Mouse (Mus musculus): Measurements from ENCODE around the gene Cdk5r1.

Gene Cdk5r1

GRCm38 (mm10) chr11:80481409-80482050, 4.7 kb downstream of the Cdk5r1 start:
- no peak for DNase-seq (ENCODE audit: low spot score in 2 of 2)

DNA sequence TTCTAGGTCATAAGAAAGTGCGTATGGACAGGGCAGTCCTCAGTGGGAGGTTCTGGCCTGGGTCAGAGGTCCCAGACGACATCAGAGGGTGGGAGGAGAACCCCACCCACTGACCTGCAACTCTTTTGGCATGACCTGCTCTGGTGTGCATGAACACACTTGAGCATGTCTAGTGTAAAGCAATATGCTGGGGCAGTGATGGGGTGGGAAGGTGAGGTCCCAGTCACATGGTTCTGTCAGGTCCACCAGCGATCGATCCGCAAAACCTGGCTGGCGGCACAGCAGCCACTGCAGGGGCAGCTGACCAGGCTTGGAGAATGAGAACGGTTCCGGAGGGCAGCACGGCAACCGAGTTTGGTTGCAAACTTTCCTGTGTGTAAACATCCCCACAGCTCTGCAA, 5.5 kb downstream of the Cdk5r1 start:
- DNase-seq (ENCODE audit: low spot score in 2 of 2), result no peak

GRCm38 (mm10) chr11:80482921-80483320, 6.1 kb downstream of the Cdk5r1 start:
- no peak for DNase-seq (ENCODE audit: low spot score in 2 of 2)

GRCm38 (mm10) chr11:80483536-80484067, 6.8 kb downstream of the Cdk5r1 start:
- no peak for DNase-seq (ENCODE audit: low spot score in 2 of 2)

DNA sequence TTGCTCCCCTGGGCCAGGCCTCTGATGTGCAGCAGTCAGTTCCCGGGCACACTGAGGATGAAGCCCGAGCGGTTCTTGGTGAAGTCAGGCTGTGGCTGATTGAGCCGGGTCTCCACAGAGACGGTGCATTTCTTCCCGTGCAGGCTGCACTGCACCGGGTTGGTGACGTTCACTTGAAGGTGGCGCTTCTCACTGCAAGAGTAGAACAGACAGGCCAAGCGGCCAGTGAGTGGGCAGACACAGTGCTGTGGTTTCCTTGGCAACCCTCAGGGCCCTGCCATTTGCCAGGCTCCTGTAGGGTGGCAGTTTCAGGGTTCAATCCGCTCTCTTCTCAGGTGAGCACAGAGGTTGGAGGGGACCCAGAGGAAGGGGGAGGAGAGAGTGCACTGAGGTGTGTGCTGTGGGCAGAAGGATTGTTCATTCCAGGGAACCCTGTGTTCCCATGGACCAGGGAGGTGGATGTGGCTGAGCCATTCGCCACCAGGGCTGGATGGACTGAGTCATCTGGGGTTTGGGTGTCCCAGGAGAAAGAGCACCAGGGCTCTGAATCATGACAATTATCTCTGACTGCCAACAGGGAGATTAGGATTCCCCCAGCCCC, 7.5 kb downstream of the Cdk5r1 start:
- DNase-seq (ENCODE audit: low spot score in 2 of 2), result no peak

DNA sequence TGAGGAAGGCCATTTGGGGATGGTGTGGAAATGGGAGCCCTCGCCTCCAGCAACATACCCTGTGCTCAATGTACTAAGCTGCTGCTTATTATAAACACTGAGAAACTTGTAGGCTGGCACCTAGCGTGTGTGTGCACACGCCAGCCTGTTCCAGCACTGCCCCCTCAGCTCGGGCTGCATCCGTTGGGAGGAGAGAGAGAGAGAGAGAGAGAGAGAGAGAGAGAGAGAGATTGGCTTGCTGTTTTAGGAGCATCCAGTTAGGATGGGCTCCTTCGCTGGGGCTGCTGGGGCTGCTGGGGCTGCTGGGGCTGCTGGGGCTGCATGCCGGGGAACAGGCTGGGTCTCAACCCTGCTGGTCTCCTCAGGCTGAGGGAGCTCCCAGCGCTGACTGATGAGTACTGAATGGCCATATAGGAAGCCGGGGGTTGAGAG, 8.3 kb downstream of the Cdk5r1 start:
- DNase-seq (ENCODE audit: low spot score in 2 of 2), result no peak

- DNase-seq (ENCODE audit: low spot score in 2 of 2), result no peak
Observed at GRCm38 (mm10) chr11:80485622-80486206, 8.9 kb downstream of the Cdk5r1 start.

DNA sequence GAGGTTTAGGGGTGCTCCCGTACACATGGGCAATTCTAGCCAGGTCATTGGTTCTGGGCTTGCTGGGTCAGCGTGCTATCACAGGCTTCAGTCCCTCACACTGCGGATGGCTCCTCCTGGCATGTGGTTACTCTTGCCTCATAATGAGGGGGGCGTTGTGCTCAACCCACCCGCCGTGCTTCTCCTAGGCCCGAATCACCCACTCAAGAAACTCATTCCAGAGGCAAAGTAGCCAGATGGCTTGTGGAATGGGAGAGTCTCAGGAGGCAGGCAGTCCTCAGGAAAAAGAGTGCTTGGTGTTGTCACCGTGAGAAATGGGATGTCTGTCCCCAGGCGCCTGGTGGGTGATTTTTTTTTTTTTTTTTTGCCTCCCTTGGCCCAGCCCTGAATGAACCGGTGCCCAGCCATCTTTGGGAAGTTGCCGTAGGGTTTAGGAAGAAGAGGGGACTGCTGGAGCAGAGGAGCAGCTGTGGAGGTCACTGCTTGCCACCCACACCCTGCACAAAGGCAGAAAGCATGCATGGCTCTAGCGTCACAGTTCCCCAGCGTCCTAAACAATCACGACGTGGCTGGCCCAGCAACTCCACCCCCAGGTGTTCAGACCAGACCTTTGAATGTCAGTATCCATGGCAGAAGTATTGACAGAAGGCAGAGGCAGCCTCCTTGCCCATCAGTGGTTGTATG, 11.2 kb downstream of the Cdk5r1 start:
- DNase-seq (ENCODE audit: low spot score in 2 of 2), result no peak

DNA sequence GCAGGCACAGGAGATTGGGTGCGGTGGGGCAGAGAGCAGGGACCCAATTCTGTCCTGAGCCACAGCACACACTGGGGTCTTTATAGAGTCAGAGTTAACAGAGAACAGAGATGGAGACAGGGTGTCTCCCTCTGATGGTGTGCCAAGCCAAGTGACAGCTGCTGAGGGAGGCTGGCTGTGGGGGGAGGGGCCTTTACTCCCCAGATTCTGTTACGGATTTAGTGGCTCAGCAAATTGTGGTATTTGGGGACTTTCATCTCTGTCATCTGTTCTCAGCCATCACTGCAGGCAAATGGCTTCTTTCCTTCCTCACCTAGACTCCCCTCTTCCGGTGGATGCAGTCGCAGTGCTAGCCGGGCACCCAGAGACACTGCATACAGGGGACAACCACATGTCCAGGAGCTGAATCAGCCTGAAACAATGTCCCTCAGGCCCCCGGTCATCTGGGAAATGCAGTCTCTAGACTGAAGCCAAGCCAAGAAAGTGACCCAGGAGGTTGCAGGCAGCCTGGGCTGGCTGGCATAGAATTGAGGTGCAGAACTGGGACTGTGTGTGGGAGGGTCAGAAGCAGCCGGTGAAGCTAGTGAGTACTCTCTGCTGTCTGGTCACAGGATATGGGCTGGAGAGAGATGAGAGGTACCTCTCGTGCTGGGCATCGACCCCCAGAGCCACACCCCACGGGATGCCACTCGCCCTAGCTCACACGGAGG, 12.5 kb downstream of the Cdk5r1 start:
- no peak for DNase-seq (ENCODE audit: low spot score in 2 of 2)

DNA sequence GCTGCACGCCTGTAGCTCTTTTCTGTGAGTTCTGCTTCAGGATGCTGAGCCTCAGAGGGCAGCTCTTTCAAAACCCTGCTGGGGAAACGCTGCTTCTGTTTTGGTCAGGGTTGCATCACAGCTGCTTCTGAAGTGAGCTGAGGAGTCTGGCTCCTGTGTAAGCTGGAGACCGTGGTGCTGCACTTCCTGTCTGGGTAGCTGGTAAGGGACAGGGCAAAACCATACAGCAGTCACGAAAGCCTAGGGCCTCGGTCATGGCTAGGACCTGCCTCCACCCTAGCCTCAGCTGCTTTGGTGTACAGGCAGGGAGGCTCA, 13.0 kb downstream of the Cdk5r1 start:
- no peak for DNase-seq (ENCODE audit: low spot score in 2 of 2)

DNA sequence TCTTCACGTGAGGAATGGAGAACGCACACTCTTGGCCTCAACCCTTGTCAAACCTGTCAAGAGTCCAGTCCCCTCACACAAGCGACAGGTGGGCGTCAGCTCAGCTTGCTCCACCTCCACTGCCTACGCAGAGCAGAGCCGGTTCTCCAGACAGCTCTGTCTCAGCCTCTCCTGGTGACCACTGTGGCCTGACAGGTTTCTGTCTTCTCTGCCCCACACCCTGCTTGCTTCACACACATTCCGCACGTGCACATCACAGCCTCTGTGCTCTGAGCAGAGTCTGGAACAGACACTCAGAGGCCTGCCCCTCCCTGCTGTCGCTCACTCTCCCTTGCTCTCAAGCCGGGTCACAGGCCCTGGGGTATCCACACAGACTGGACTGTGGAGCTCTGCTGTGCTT, 14.0 kb downstream of the Cdk5r1 start:
- no peak for DNase-seq (ENCODE audit: low spot score in 2 of 2)

DNA sequence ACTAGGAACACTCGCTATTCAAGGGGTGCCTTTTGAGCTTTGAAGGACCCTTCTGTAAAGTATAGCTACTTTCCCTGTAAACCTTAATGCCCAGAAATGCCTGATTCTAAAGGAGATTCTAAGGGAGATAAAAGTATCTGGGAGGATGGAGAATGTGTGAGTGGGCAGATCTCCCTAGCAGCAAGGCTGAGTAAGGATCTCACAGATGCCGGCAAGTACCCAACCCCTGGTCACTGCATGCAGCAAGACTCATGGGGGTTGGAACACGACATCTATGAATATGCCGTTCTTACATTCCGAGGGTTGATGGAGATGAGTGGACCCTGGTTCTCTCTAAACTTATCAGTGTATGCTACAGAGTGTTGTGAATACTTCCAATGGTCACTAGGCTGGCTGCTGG, 16.4 kb downstream of the Cdk5r1 start:
- no peak for DNase-seq (ENCODE audit: low spot score in 2 of 2)

DNA sequence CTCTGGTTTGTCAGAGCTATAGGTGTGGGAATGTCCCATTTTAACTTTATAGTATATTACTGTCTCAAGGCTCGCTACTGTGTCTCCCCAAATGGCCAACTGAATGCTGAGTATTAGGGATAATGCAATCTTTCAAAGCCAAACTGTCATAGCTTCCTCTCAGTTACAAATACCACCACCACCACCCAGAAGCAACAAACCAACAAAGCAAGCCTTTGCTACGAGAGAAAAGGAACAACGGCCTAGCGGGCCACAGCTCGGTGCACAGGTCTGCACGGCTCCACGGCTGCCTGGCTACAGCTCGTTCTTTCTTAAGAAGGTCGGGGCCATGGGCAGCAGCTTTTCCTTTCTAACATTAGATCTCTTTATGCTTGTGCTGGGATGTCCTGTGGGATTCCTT, 18.0 kb downstream of the Cdk5r1 start:
- DNase-seq (ENCODE audit: low spot score in 2 of 2), result no peak

GRCm38 (mm10) chr11:80495972-80496371, 19.1 kb downstream of the Cdk5r1 start:
- no peak for DNase-seq (ENCODE audit: low spot score in 2 of 2)

GRCm38 (mm10) chr11:80496640-80497039, 19.8 kb downstream of the Cdk5r1 start:
- no peak for DNase-seq (ENCODE audit: low spot score in 2 of 2)

GRCm38 (mm10) chr11:80497225-80497919, 20.5 kb downstream of the Cdk5r1 start:
- no peak for DNase-seq (ENCODE audit: low spot score in 2 of 2)

DNA sequence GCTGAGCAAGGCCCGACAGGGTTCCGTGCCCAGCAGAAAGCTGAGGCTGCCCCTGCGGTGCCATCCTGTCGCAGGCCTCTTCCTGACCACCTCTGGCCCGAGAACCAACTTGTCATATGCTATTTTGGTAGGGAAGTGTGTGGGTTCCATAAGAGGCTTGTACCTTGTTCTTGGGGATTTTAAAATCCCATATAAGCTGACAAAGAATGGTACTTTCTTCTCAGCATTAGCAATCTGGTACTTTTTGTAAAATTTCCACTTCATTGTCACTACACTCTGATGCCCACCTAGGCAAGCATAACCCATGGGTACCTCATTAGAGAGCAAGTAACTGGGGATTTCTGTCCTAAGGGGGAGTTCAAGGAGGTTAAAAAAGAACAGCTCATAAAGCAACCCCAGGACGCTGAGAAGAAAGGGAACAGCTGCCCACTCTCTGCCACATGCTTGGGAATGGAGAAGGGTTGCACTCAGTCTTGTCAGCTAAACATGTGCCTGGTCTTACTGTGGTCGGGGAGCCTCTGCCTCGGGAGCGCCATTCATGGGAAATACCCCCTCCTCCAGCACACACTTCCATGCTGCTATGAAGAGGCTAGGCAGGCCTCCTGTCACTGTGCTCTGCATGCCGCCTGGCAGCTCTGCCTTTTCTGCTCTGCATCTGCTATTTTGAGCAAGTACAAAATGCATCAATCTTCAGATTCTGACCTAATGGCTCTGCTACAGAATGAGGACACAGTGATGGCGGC, 21.7 kb downstream of the Cdk5r1 start:
- no peak for DNase-seq (ENCODE audit: low spot score in 2 of 2)

DNA sequence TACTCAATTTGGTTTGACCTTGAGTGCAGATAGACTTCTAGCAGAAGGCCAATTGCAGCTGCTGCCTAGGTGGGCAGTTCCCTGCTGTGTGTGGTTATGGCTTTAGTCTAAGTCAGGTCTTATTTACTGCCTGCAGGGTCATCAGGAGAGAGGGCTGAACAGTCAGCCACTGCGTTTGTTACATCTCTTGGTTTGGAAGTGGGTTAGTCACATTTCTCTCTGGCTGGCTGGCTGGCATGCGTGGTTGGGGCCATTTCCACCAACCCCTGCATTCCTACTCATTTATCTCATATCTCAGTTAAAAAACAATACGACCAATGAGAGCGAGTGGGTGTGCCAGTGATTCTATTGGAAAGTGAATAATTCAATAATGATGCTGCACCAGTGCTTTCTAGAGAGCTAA, 22.7 kb downstream of the Cdk5r1 start:
- peak in 1 of 2 experiments; percentile 23 for DNase-seq (ENCODE audit: low spot score in 2 of 2)

DNA sequence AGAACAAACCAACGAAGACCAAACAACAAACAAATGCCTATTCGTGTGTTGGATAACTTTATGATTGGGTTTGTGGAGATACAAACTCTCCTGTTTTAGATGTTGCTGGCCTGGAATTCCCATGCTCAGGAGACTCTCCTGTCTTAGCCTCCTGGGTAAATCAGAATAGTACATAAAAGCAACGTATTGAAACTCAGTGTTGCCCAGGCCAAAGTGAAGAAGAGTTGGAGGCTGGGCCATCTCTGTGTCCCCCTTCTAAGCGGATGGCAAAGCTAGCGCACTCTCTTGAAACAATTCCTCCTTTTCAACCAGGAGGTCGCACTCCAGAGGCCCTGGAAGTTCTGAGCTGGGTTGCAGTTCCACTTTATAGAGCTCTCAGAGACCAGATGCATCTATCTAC, 26.5 kb downstream of the Cdk5r1 start:
- DNase-seq (ENCODE audit: low spot score in 2 of 2), result no peak

DNA sequence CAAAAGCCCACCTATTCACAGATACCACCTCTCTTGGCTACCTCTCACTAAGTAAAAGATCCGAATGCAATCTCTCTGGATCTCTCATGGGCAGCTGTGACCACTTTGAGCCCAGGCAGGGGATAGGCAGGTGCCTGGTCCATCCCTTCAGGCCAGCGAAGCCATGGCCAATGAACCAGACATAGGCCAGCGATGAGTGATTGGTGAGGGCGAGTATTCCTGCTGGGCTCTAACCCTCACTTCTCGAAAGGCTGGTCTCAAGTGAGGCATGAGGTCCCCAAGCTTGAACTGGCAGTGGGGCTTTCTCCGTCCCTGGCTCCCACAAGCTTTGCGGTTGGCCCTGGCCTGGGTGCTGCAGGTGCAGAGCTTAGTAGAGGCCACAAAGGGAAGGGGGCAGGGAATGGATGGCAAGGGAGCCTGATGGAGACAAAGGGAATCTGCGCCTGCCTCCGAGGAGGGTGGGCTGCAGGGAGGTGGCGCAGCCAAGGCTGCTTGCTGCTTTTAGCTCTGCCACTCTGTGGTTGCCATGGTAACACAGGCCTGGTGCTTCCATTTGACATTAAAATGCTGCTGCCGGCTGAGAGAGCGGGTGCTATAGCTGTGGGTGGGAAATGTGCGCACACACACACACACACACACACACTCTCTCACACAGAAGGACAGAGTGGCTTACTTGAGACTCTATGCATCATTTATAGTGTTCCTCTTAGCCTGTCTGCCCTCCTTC, 27.1 kb downstream of the Cdk5r1 start:
- DNase-seq (ENCODE audit: low spot score in 2 of 2), result no peak
